Mouse (Mus musculus) cortical plate, adult 2 months (tissue): ENCODE results near the gene Itpr1.

Experiments
- CTCF ChIP-seq: fragments of 200-500 bp; IDR thresholded peaks from 2 replicates; pipeline ENCODE4 v1.5.1; 2011; ENCODE audit warnings: mild to moderate bottlenecking, control low read depth, low read length; ENCODE audit not compliant: insufficient read depth; ENCODE audit errors: extremely low read depth
- POLR2A ChIP-seq: fragments of 200-500 bp; IDR thresholded peaks from 2 replicates; pipeline ENCODE4 v1.6.1; 2011; ENCODE audit warnings: mild to moderate bottlenecking, low read length, control low read depth; ENCODE audit not compliant: insufficient read depth; ENCODE audit errors: extremely low read depth

DNA sequence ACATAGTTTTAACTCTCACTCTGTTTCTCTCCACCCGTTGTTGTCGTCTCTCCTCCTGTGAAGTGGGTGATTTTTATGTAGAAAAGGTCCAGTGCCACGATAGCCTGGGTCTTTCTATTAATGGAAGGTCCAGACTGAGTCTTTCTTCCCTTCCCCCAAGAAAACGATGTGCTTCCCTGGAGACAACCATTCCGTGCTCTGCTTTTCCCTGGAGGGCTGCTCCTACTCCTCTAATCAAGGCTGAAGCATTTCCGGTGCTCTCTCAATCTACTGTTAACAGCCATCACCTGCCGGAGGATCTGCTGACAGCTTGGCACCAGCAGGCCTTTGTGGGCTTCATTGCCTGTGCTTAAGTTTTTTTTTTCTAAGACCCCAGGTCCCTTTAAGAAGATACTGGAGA is 60.6 kb downstream of the Itpr1 start:
- TF ChIP-seq POLR2A, result no peak
- TF ChIP-seq CTCF, result no peak
